Mouse (Mus musculus) left cerebral cortex, adult 11 months (tissue): Measurements from ENCODE around the gene Arhgap24.

Source experiments
- DNase-seq: peaks from one replicate; pipeline ENCODE4 v3.0.0; 2022; ENCODE audit warnings: low spot score

Arhgap24 gene

DNA sequence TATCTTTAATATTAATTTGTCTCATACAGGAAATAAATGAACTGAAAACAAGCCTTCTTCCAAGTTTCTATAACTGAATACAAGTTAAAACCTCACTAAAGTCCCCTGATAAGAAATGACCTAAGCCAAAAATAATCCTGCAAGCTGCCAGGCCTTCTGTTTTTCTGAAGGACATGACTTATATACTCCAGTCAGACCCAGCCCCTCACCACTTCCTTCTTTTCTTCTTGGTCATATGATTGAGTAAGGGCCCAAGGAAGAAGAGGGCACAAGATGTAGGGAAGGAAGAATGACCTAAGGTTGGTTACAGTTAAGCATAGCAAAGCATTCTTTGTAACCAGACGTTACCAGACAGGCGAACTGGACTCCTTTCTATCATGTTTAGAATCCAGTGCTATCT is 21.1 kb downstream of the Arhgap24 start:
- DNase-seq = no peak

DNA sequence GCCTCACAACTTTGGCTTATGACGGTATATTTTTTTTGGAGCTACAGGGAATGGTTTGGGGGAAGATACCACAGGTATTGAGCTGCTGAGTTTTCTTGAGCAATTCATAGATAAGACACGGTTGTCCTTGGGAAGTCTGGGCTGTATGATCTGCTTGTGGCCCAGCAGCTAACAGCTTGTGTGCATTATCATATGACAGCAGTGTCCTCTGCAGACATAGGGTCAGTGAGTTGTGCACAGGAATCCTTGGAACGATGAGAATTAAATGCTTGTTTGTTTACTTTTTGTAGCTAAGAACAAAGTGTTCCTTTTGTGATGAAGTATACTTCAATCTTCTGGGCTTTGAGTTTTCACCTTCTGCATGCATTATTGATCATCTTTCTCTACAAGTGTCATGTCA is 21.9 kb downstream of the Arhgap24 start:
- no peak for DNase-seq

GRCm38 (mm10) chr5:102503868-102504267 is 22.7 kb downstream of the Arhgap24 start:
- DNase-seq = no peak

- DNase-seq = no peak
Observed at GRCm38 (mm10) chr5:102504557-102504956, 23.4 kb downstream of the Arhgap24 start.

GRCm38 (mm10) chr5:102508162-102508561 is 27.0 kb downstream of the Arhgap24 start:
- DNase-seq = no peak

GRCm38 (mm10) chr5:102509381-102509780 is 28.2 kb downstream of the Arhgap24 start:
- no peak for DNase-seq

DNA sequence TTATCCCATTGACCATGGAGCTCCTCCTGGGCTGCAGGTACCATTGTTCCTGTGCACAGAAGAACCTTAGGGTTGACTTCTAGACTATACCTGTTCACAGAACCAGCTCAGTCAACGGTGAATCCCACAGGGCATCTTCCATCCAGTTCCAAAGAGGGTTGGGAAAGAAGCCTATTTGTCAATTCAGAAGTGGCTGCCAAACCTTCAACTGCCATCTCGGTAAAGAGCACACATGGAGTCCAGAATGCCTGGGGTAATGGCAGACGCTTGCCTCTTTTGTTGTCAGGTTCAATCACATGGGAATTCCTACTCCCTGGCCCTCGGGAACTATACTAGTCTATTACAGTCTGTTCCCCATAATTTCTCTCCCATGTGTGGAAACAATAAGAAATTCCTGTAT is 30.5 kb downstream of the Arhgap24 start:
- no peak for DNase-seq

DNA sequence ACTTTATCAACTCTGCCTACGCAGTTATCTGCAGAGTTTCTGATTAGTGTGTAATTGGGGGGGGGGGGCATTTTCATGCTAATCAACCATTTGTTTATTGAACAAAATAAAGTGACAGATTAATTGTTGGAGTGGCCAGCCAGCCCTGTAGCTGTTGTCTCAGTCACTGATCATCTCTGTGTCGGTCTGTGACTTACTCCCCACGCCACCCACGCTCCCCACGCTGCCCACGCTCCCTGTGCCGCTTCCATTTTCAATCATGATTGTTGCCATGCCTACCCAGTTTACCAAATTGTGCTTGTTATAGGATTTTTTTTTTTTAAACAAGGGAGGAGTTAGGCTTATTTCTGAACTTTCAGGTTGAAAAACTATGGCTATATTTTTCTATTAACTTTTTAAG is 34.3 kb downstream of the Arhgap24 start:
- DNase-seq = no peak

GRCm38 (mm10) chr5:102520506-102520905 is 39.3 kb downstream of the Arhgap24 start:
- DNase-seq = no peak

DNA sequence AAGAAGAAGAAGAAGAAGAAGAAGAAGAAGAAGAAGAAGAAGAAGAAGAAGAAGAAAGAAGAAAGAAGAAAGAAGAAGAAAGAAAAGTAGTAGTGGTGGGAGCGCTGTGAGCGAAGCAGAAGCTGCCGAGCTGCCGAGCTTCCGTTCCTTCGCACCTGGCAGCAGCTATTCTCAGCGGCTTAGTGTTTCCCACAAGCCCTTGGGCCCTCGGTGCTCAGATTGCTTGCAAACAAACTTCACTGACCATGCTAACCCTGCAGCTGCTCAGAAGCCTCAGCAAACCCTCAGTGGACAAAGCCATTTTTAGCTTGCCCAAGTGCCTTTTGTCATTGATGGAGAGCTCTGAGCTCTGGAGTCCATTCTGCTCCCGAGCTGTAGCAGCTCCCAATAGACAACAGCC is 54.1 kb downstream of the Arhgap24 start:
- no peak for DNase-seq

DNA sequence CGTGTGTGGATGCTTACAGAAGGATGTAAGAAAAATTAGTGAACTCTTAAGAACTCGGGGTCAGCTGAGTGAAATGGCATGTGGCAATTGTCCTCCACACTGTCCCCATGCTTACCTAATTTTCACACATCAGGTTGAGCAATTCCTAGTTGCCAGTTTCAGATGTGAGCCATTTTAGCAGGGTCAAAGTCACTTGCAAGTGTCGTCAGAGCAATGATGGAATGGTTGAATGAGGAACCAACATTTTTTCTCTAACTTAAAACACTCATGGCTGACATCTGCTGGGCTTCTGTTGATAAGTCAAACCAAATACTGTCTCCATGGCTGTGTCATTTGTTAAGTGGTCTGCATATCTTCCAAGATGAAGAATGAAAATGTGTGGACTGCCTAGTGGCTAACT is 56.6 kb downstream of the Arhgap24 start:
- DNase-seq = no peak

GRCm38 (mm10) chr5:102546296-102546695 is 65.1 kb downstream of the Arhgap24 start:
- DNase-seq = no peak

GRCm38 (mm10) chr5:102547786-102548185 is 66.6 kb downstream of the Arhgap24 start:
- DNase-seq = no peak

DNA sequence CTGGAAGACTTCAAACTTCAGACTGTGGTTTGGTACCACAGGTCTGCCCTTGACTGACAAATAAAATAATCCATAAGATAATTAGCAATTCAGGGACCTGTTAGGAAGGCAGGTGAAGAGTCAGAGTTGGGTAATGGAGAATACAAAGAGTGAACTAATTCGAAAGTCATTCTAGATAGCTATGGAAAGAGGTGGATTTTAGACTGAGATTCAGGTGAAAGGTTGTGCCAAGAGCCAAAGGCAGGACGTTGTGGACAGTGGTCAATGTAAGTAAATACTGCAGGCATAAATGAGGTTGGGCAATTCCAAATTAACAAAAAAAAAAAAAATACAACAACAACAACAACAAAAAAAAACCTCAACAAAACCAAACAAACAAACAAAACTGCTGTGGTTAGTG is 67.2 kb downstream of the Arhgap24 start:
- DNase-seq = no peak

- no peak for DNase-seq
Observed at GRCm38 (mm10) chr5:102550211-102550610, 69.0 kb downstream of the Arhgap24 start.

- no peak for DNase-seq
Observed at GRCm38 (mm10) chr5:102550870-102551637, 69.9 kb downstream of the Arhgap24 start.

GRCm38 (mm10) chr5:102552533-102552932 is 71.3 kb downstream of the Arhgap24 start:
- DNase-seq = no peak

GRCm38 (mm10) chr5:102555958-102556357 is 74.8 kb downstream of the Arhgap24 start:
- DNase-seq = no peak

DNA sequence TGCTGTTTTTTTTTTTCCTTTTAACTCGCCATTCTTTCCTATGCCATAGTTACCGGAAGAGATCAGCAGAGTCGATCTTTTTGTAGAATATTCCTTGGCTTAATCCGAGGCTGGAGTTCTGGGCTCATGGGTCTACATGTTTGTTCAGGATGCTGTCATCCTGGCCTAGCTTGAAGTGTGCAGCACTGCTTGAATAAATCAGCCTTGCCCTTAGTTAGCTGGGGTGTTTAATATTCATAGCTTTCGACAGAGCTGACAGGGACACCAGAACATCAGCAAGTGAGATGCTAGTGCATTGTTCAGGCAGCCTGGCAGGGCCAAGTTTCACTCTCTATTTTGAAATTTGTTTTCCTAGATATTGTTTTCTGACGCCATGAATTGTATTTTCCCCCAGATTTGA is 79.1 kb downstream of the Arhgap24 start:
- DNase-seq = no peak

DNA sequence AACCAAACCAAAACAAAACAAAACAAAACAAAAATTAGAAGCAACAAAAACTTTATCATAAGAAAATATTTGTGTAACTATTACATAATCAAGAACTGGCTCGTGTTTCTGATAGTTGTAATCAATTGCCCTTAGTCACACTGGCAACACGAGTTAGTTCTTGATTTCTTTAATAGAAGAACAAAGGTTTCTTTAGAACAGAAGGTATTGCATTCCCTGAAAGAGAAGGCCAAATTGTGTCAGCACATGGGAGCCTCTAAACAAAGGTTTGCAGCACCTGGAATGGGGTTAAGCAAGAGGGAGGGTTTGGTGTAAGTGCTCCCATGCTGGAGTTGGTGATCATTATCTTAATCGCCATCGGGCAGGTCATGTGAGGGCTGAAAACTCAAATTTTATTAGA is 82.8 kb downstream of the Arhgap24 start:
- DNase-seq = no peak

- DNase-seq = no peak
Observed at GRCm38 (mm10) chr5:102568764-102569163, 87.6 kb downstream of the Arhgap24 start.

DNA sequence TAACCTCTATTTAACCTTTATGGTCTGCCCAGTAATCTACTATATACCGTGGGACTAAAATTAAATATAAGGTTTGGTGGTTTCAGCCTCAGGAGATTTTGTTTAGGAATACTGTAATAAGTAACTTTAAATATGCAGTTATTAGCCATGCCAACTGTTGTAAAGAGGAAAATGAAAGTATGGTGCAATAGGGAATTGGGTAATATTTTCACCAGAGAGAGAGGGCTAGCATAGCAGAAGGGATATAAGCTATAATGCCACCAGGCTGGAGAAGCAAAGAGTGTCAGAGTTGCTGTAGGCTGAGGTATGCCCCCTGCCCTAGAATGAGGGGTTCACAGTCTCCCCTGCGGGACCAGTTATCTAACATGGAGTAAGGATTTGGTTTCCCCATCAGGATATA is 90.3 kb downstream of the Arhgap24 start:
- DNase-seq = no peak

- DNase-seq = no peak
Observed at GRCm38 (mm10) chr5:102576750-102577149, 95.6 kb downstream of the Arhgap24 start.

DNA sequence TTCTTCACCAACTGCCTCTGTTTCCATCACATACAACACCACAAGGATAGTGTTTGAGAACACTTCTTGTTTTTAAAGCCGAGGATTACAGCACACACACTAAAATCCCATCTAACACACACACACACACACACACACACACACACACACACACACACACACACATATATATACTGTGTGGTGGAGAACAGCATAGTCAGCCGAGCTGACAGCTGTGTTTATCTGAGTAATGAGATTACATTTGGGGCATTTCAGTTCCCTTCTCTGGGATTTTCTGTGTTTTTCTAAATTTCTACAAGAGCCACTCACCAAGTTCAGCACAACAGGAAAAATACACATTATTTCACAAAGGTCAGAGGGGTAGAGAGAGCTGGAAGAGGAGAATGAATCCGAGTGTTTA is 96.5 kb downstream of the Arhgap24 start:
- no peak for DNase-seq
